Comparison of ENCODE assay signal across 8 mouse cellular contexts in genomic region chr12:17545884-17546283, GRCm38 (mm10). TPM values are rescaled to one million over a fixed set of nuclear protein-coding genes. Genes with fewer than 3 reads are reported as not detected.
A peak's percentile ranks its signal among the peaks of the same experiment; 100 is the strongest.
DNase-seq lines count a peak whose midpoint lies in the region; ATAC-seq and TF ChIP-seq lines count a peak whose summit lies in the region.

No protein-coding gene starts in this region.

- no peak for DNase-seq in forebrain, embryonic 11.5 days (ENCODE audit: low spot score)
- peak; percentile 26 for DNase-seq in limb, embryonic 14.5 days (ENCODE audit: low spot score)
- no peak for DNase-seq in left cerebral cortex, adult 8-10 months (ENCODE audit: low spot score in 2 of 2)
- no peak for DNase-seq in ovary, postnatal 14 days (ENCODE audit: low spot score)
- no peak for DNase-seq in layer of hippocampus, adult 9-11 months

- no peak overlapping the region for H3K27ac ChIP-seq in forebrain, embryonic 11.5 days (ENCODE audit: low read depth, low read length)
- H3K27ac ChIP-seq in limb, embryonic 14.5 days (replicated peaks; ENCODE audit: low read depth, low read length): no peak overlapping the region
- no peak overlapping the region for H3K27ac ChIP-seq in stomach, embryonic 14.5 days (ENCODE audit: low read length)

- H3K9me3 ChIP-seq in megakaryocyte, embryonic 14.5 days: no peaks in the 10 kb centered on the region
- H3K9me3 ChIP-seq in forebrain, embryonic 11.5 days (ENCODE audit: control insufficient read depth, low read length): no peaks in the 10 kb centered on the region
- no peaks in the 10 kb centered on the region for H3K9me3 ChIP-seq in limb, embryonic 14.5 days (ENCODE audit: control insufficient read depth, low read length)
- no peaks in the 10 kb centered on the region for H3K9me3 ChIP-seq in stomach, embryonic 14.5 days (ENCODE audit: control insufficient read depth, low read depth, low read length)

- peaks cover 39% of the 10 kb centered on the region for H3K4me1 ChIP-seq in megakaryocyte, embryonic 14.5 days
- peaks cover 3% of the 10 kb centered on the region; the same call in 1 of the 2 replicates for H3K4me1 ChIP-seq in forebrain, embryonic 11.5 days (replicated peaks; ENCODE audit: control insufficient read depth, insufficient read depth, low read length)
- H3K4me1 ChIP-seq in limb, embryonic 14.5 days (ENCODE audit: control insufficient read depth, insufficient read depth, low read length): peaks cover 9% of the 10 kb centered on the region
- H3K4me1 ChIP-seq in stomach, embryonic 14.5 days (ENCODE audit: control insufficient read depth, insufficient read depth, low read length): peaks cover 4% of the 10 kb centered on the region; the same call in 1 of the 2 replicates

- ATAC-seq in megakaryocyte, adult 5-6 weeks (ENCODE audit: poor library complexity, severe bottlenecking): no peak
- no peak for ATAC-seq in forebrain, embryonic 11.5 days (replicated peaks; ENCODE audit: low FRiP score)
- ATAC-seq in limb, embryonic 14.5 days (ENCODE audit: low FRiP score, low read depth): no peak
- ATAC-seq in stomach, embryonic 14.5 days (ENCODE audit: insufficient number of reproducible peaks, insufficient read depth, low FRiP score, low read depth): no peak

- H3K4me2 ChIP-seq in forebrain, embryonic 11.5 days (ENCODE audit: low read depth, low read length, severe bottlenecking): peak overlapping the region; percentile 77
- peak overlapping the region; percentile 63 for H3K4me2 ChIP-seq in limb, embryonic 14.5 days (replicated peaks; ENCODE audit: low read depth, low read length, severe bottlenecking)
- H3K4me2 ChIP-seq in stomach, embryonic 14.5 days (replicated peaks; ENCODE audit: low read depth, low read length): peak overlapping the region; percentile 48

- 4% methylated on average over 8 of the region's 8 CpGs for WGBS in forebrain, embryonic 11.5 days
- WGBS in limb, embryonic 14.5 days: 2% methylated on average over 8 of the region's 8 CpGs
- 4% methylated on average over 8 of the region's 8 CpGs for WGBS in stomach, embryonic 14.5 days

- peaks cover 6% of the 10 kb centered on the region for H3K27me3 ChIP-seq in megakaryocyte, embryonic 14.5 days (replicated peaks)
- H3K27me3 ChIP-seq in forebrain, embryonic 11.5 days (ENCODE audit: control insufficient read depth, insufficient read depth, low read length): no peaks in the 10 kb centered on the region
- no peaks in the 10 kb centered on the region for H3K27me3 ChIP-seq in limb, embryonic 14.5 days (ENCODE audit: control insufficient read depth, insufficient read depth, low read length)
- no peaks in the 10 kb centered on the region for H3K27me3 ChIP-seq in stomach, embryonic 14.5 days (ENCODE audit: control insufficient read depth, insufficient read depth, low read length)

- peaks cover 41% of the 10 kb centered on the region for H3K36me3 ChIP-seq in megakaryocyte, embryonic 14.5 days (replicated peaks; ENCODE audit: low read length)
- H3K36me3 ChIP-seq in forebrain, embryonic 11.5 days (ENCODE audit: control insufficient read depth, insufficient read depth, low read length): peaks cover 4% of the 10 kb centered on the region; the same call in 1 of the 2 replicates
- peaks cover 34% of the 10 kb centered on the region for H3K36me3 ChIP-seq in limb, embryonic 14.5 days (ENCODE audit: control insufficient read depth, insufficient read depth, low read length)
- H3K36me3 ChIP-seq in stomach, embryonic 14.5 days (ENCODE audit: control insufficient read depth, insufficient read depth, low read length): peaks cover 32% of the 10 kb centered on the region

- peak overlapping the region; percentile 96 for H3K9ac ChIP-seq in forebrain, embryonic 11.5 days (ENCODE audit: low read length)
- H3K9ac ChIP-seq in limb, embryonic 14.5 days (ENCODE audit: low read depth, low read length, severe bottlenecking): peak overlapping the region; percentile 92
- no peak overlapping the region for H3K9ac ChIP-seq in stomach, embryonic 14.5 days (replicated peaks; ENCODE audit: low read depth, low read length)

- peak overlapping the region; percentile 96 for H3K4me3 ChIP-seq in megakaryocyte, embryonic 14.5 days (replicated peaks)
- H3K4me3 ChIP-seq in forebrain, embryonic 11.5 days (ENCODE audit: low read depth, low read length): peak overlapping the region; percentile 86
- H3K4me3 ChIP-seq in limb, embryonic 14.5 days (replicated peaks; ENCODE audit: low read length): peak overlapping the region; percentile 89
- peak overlapping the region; percentile 86 for H3K4me3 ChIP-seq in stomach, embryonic 14.5 days (ENCODE audit: low read depth, low read length)

- TF ChIP-seq POLR2A in limb, embryonic 14.5 days (IDR thresholded peaks at IDR 0.05; ENCODE audit: borderline replicate concordance, extremely low read depth, insufficient read depth, insufficient read length): no peak

RNA-seq across cellular contexts. Expression of gene Odc1, which starts 1.3 kb away (rescaled TPM):
- polyA plus RNA-seq in megakaryocyte, embryonic 14.5 days (2012; ENCODE audit: insufficient read depth, low replicate concordance): 22.6 and 40.7 TPM in 2 replicates
- total RNA-seq in megakaryocyte, adult 5-6 weeks (2015): 36.5 and 42.5 TPM in 2 replicates
- 60.4 and 70.8 TPM in 2 replicates for total RNA-seq in megakaryocyte, adult 5-6 weeks (2017)
- polyA plus RNA-seq in forebrain, embryonic 11.5 days (2014; fragmentation: Nextera tagmentation; extraction: Ambion mirVana): 339 and 354 TPM in 2 replicates
- 213 and 223 TPM in 2 replicates for polyA plus RNA-seq in limb, embryonic 14.5 days (2012; rRNA removed)
- 177 and 178 TPM in 2 replicates for polyA plus RNA-seq in limb, embryonic 14.5 days (2014; fragmentation: Nextera tagmentation; extraction: Ambion mirVana)
- polyA plus RNA-seq in stomach, embryonic 14.5 days (2014; fragmentation: Nextera tagmentation; extraction: Ambion mirVana): 160 and 186 TPM in 2 replicates
- 10 to 100 TPM; 76.1 to 79.2 (median 77.4) TPM for total RNA-seq in left cerebral cortex, adult 8-10 months (2022)
